Mouse (Mus musculus) embryonic facial prominence, embryonic 10.5 days (tissue): Measurements from ENCODE around the gene Ankrd12. TPM values are rescaled to one million over a fixed set of nuclear protein-coding genes. Genes with fewer than 3 reads are reported as not detected.
"Not testable (repeated sequence)": the region's sequence is repeated elsewhere in the genome, so short reads cannot be mapped to it uniquely, and the experiment has no call there.

Experiments used
- DNase-seq: peaks from one replicate; pipeline ENCODE4 v3.0.0-alpha.2; 2017; ENCODE audit warnings: low spot score
- H3K27ac ChIP-seq: fragments of 300-500 bp; sonication (generic); replicated peaks from 2 replicates; pipeline ENCODE4 v1.5.1; 2016; ENCODE audit warnings: mild to moderate bottlenecking
- H3K27me3 ChIP-seq: fragments of 300-500 bp; sonication (generic); replicated peaks from 2 replicates; pipeline ENCODE4 v1.6.1; 2016; ENCODE audit warnings: low read depth, mild to moderate bottlenecking; ENCODE audit not compliant: poor library complexity, severe bottlenecking
- H3K36me3 ChIP-seq: fragments of 300-500 bp; sonication (generic); replicated peaks from 2 replicates; pipeline ENCODE4 v1.6.1; 2016; ENCODE audit warnings: mild to moderate bottlenecking, moderate library complexity
- H3K4me1 ChIP-seq: fragments of 300-500 bp; sonication (generic); 2 replicates; pipeline ENCODE4 v1.6.1; 2016
- H3K4me3 ChIP-seq: fragments of 300-500 bp; sonication (generic); 2 replicates; pipeline ENCODE4 v1.5.1; 2016; ENCODE audit warnings: mild to moderate bottlenecking, moderate library complexity
- H3K9me3 ChIP-seq: fragments of 300-500 bp; sonication (generic); 2 replicates; pipeline ENCODE4 v1.6.1; 2016; ENCODE audit warnings: mild to moderate bottlenecking
- WGBS: fragments of 180-500 bp; shearing (Covaris S2); methylation state at CpG from one replicate; pipeline ENCODE4 v1.1.7; 2016; 5-methylcytosine and 5-hydroxymethylcytosine counted together
- polyA plus RNA-seq: library from polyadenylated mRNA; unstranded; fragments of >200 nt; fragmentation: Nextera tagmentation; extraction: Ambion mirVana; gene quantifications from 2 replicates; pipeline ENCODE4 v1.2.1, GENCODE M21; 2016

The Ankrd12 gene
- polyA plus RNA-seq, 1 experiment from 2014 or later: 19.2 TPM

DNA sequence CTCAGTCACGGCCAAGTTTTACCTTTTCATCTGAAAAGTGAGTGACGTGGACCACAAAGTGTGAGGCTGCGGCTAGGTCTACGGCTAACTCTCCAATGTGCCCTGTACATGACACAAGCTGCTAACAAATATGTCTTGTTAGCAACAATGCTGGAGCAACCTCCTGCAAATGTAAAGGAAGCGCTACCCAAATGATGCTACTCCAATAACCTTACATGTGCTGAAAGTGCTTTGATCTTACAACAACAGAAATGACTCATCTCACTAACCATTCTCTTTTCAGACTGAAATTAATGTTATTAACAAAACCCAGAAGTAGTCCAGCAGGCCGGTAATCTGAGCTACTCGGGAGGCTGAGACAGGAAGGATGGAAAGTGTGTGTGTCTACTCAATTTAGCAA lies 2.9 kb downstream of the Ankrd12 start:
- Histone ChIP-seq H3K27ac (no peak overlapping the region), H3K9me3 (no peaks in the 10 kb centered on the region), H3K36me3 (0 out of 2 replicates have a peak, but pooled peaks cover 4% of the 10 kb centered on the region), H3K27me3 (peaks cover 14% of the 10 kb centered on the region), H3K4me1 (peaks cover 18% of the 10 kb centered on the region), H3K4me3 (no peak overlapping the region)
- 91% methylated on average over 7 of the region's 7 CpGs for WGBS
- no peak for DNase-seq

- H3K36me3 ChIP-seq, H3K9me3 ChIP-seq, H3K27me3 ChIP-seq, H3K27ac ChIP-seq, DNase-seq, H3K4me1 ChIP-seq, H3K4me3 ChIP-seq: not testable (repeated sequence)
- WGBS: 93% methylated on average over 2 of the region's 2 CpGs
These were observed 7.9 kb downstream of the Ankrd12 start for GRCm38 (mm10) chr17:66069036-66069435.

- WGBS: 87% methylated on average over 4 of the region's 4 CpGs
- H3K4me3 ChIP-seq: no peak overlapping the region
- no peaks in the 10 kb centered on the region for H3K9me3 ChIP-seq
- no peak overlapping the region for H3K27ac ChIP-seq
- no peak for DNase-seq
- no peaks in the 10 kb centered on the region for H3K36me3 ChIP-seq
- H3K27me3 ChIP-seq: no peaks in the 10 kb centered on the region
- H3K4me1 ChIP-seq: no peaks in the 10 kb centered on the region
These were observed 11.8 kb downstream of the Ankrd12 start for GRCm38 (mm10) chr17:66065115-66065514.

- H3K4me1 ChIP-seq: no peaks in the 10 kb centered on the region
- H3K4me3 ChIP-seq: no peak overlapping the region
- no peaks in the 10 kb centered on the region for H3K27me3 ChIP-seq
- no peak for DNase-seq
- H3K36me3 ChIP-seq: no peaks in the 10 kb centered on the region
- 63% methylated on average over 8 of the region's 8 CpGs for WGBS
- no peak overlapping the region for H3K27ac ChIP-seq
- no peaks in the 10 kb centered on the region for H3K9me3 ChIP-seq
These were observed 15.5 kb downstream of the Ankrd12 start for GRCm38 (mm10) chr17:66061241-66061938.

DNA sequence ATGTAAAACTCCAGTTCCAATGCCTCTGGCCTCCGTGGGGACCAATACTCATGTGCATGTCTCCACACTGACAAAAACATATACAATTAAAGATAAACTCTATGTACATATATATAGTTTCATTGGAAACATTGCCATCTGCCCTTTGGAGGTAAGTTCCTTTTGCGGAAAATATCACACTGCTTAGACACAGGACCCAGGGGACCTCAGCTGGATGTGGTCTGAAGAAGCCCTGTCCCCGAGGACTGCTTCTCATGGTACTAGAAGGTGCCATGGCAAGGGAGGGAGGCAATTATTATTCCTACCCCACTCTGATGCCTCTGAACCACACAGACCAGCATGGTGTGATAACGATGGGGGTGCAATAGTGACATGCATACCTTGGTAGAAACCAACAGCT lies 18.7 kb downstream of the Ankrd12 start:
- Histone ChIP-seq H3K4me3 (no peak overlapping the region), H3K9me3 (no peaks in the 10 kb centered on the region), H3K36me3 (no peaks in the 10 kb centered on the region), H3K4me1 (no peaks in the 10 kb centered on the region), H3K27ac (no peak overlapping the region), H3K27me3 (no peaks in the 10 kb centered on the region)
- WGBS: 90% methylated on average over 4 of the region's 4 CpGs
- DNase-seq: no peak

GRCm38 (mm10) chr17:66057145-66057544 lies 19.7 kb downstream of the Ankrd12 start:
- Histone ChIP-seq H3K27me3 (no peaks in the 10 kb centered on the region), H3K27ac (no peak overlapping the region), H3K4me3 (no peak overlapping the region), H3K4me1 (no peaks in the 10 kb centered on the region), H3K9me3 (no peaks in the 10 kb centered on the region), H3K36me3 (no peaks in the 10 kb centered on the region)
- WGBS: 90% methylated on average over 2 of the region's 2 CpGs
- no peak for DNase-seq

DNA sequence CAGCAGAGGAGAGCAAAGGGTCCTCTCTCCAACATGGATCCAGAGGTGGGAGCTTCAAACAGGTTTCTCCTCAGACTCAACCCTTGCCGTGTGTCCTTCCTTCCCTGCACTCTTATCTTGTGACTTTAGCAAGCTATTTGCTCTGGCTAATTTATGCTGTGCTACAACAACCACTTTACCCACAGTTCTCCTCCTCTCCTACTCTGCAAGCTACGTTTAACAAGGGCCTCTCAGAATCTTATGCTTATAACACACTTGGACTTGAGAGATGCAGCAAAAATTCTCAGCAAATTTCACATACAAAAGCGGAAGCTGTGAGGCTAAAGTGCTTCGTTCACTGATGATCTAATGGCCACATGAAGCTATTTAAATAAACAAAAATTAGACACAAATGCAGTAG lies 23.5 kb downstream of the Ankrd12 start:
- no peak for DNase-seq
- WGBS: 82% methylated on average over 4 of the region's 4 CpGs

GRCm38 (mm10) chr17:66048795-66049194 lies 28.1 kb downstream of the Ankrd12 start:
- DNase-seq: no peak
- H3K36me3 ChIP-seq: 0 out of 2 replicates have a peak, but pooled peaks cover 2% of the 10 kb centered on the region
- WGBS: 87% methylated on average over 4 of the region's 4 CpGs

More for the DNA sequence above, 23.5 kb downstream of the Ankrd12 start:
- Histone ChIP-seq H3K36me3 (no peaks in the 10 kb centered on the region), H3K9me3 (no peaks in the 10 kb centered on the region), H3K27me3 (no peaks in the 10 kb centered on the region), H3K27ac (no peak overlapping the region), H3K4me3 (no peak overlapping the region), H3K4me1 (0 out of 2 replicates have a peak, but pooled peaks cover 2% of the 10 kb centered on the region)

GRCm38 (mm10) chr17:66048199-66048598 lies 28.7 kb downstream of the Ankrd12 start:
- Histone ChIP-seq H3K4me1 (0 out of 2 replicates have a peak, but pooled peaks cover 2% of the 10 kb centered on the region), H3K27me3 (no peaks in the 10 kb centered on the region), H3K9me3 (no peaks in the 10 kb centered on the region), H3K4me3 (no peak overlapping the region), H3K27ac (no peak overlapping the region), H3K36me3 (0 out of 2 replicates have a peak, but pooled peaks cover 2% of the 10 kb centered on the region)
- WGBS: 67% methylated on average over 5 of the region's 5 CpGs
- no peak for DNase-seq

More at GRCm38 (mm10) chr17:66048795-66049194, 28.1 kb downstream of the Ankrd12 start:
- no peaks in the 10 kb centered on the region for H3K27me3 ChIP-seq
- H3K4me1 ChIP-seq: 0 out of 2 replicates have a peak, but pooled peaks cover 2% of the 10 kb centered on the region
- no peaks in the 10 kb centered on the region for H3K9me3 ChIP-seq
- no peak overlapping the region for H3K4me3 ChIP-seq
- no peak overlapping the region for H3K27ac ChIP-seq

- H3K9me3 ChIP-seq, H3K27me3 ChIP-seq, H3K27ac ChIP-seq, DNase-seq, H3K4me1 ChIP-seq, H3K4me3 ChIP-seq, H3K36me3 ChIP-seq: not testable (repeated sequence)
- WGBS: 88% methylated on average over 4 of the region's 4 CpGs
These were observed 33.2 kb downstream of the Ankrd12 start for GRCm38 (mm10) chr17:66043679-66044078.

DNA sequence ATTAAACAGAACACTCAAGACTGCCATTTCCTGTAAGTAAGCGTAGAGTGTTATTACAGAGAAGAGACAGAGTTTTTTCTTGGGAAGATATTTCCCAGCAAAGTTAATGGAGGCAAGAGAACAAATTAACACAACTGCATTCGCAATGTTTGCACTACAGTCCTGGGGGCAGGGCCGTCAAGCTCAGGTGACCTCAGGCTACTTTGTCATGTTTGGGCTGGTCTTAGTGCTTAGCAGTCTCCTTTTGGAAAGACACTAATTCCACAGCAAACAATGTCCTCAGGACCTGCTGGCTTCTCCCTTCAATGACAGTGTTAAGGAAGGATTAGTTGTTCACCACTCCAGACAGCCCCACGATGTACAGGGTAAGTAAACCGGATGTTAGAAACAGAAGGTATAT lies 35.9 kb downstream of the Ankrd12 start:
- Histone ChIP-seq H3K4me1 (0 out of 2 replicates have a peak, but pooled peaks cover 2% of the 10 kb centered on the region), H3K9me3 (no peaks in the 10 kb centered on the region), H3K4me3 (no peak overlapping the region), H3K36me3 (0 out of 2 replicates have a peak, but pooled peaks cover 10% of the 10 kb centered on the region), H3K27me3 (no peaks in the 10 kb centered on the region), H3K27ac (no peak overlapping the region)
- WGBS: 82% methylated on average over 5 of the region's 5 CpGs
- DNase-seq: no peak

GRCm38 (mm10) chr17:66033239-66033638 lies 43.6 kb downstream of the Ankrd12 start:
- Histone ChIP-seq H3K27me3 (no peaks in the 10 kb centered on the region), H3K9me3 (no peaks in the 10 kb centered on the region), H3K36me3 (peaks cover 11% of the 10 kb centered on the region; the same call in 1 of the 2 replicates), H3K4me1 (no peaks in the 10 kb centered on the region), H3K4me3 (no peak overlapping the region), H3K27ac (no peak overlapping the region)
- no peak for DNase-seq
- 93% methylated on average over 5 of the region's 5 CpGs for WGBS

DNA sequence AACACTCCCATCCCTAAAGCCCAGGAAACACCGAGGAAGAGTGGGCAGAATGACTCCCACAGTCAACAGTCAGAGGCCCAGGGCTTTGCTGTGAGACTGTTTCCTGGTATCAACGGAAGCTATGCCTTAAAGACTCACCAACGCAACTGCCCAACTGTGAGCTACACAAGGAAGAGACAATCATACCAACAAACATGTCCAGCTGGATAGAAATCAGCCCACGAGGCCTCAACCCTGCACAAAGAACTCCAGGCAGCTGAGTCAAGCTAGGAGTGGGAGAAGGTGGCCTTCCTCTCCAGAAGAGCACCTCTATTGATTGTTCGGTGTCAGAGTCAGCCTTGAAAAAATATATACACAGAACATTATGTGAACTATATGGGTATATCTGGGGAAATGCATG lies 44.9 kb downstream of the Ankrd12 start:
- Histone ChIP-seq H3K27ac (no peak overlapping the region), H3K4me3 (no peak overlapping the region), H3K4me1 (no peaks in the 10 kb centered on the region), H3K36me3 (peaks cover 16% of the 10 kb centered on the region), H3K27me3 (no peaks in the 10 kb centered on the region), H3K9me3 (no peaks in the 10 kb centered on the region)
- DNase-seq: no peak
- 89% methylated on average over 5 of the region's 5 CpGs for WGBS
